Mouse (Mus musculus): Measurements from ENCODE around the gene Ccdc125.

Ccdc125 gene

DNA sequence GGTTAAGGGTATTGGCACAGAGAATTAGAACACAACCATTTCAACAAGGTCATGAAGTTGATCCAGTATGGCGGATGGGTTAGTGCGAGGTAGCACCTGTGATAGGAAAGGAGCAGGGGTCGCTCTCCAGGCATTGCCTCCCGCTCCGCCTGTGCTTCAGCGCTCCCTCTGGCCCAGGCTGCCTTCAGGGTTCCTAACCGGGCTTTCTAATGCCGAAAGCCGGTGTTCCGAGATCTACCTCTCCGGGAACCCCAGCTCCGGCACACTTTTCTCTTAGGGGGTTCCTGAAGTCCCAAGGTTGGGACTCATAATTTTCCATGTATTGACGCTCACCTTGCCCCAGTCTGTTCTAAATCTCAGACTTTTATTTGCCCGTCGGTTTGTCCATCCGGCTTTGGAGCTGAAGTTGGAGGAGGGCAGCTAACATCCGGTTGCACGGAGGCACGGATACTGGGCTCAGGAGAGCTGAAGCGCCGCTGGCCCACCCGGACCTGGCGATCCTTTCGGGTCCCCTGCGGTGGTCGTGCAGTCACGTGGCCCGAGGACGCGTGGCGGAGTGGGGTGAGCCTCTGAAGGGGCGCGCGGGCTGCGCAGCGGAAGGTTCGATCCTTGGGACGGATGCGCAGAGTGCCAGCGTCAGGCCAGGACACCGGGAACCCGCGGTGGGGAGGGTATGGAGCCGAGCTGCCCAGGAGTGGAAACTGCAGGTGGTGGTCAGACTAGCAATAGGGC, at the start of gene Ccdc125:
TSS of gene Ccdc125 (plus strand) at position 427 of the 732 bp plus-strand sequence.
- DNase-seq, result peak; percentile 9 to 24

- DNase-seq, result no peak
Observed at GRCm38 (mm10) chr13:100622241-100622640, 47.3 kb upstream of the Ccdc125 start.

DNA sequence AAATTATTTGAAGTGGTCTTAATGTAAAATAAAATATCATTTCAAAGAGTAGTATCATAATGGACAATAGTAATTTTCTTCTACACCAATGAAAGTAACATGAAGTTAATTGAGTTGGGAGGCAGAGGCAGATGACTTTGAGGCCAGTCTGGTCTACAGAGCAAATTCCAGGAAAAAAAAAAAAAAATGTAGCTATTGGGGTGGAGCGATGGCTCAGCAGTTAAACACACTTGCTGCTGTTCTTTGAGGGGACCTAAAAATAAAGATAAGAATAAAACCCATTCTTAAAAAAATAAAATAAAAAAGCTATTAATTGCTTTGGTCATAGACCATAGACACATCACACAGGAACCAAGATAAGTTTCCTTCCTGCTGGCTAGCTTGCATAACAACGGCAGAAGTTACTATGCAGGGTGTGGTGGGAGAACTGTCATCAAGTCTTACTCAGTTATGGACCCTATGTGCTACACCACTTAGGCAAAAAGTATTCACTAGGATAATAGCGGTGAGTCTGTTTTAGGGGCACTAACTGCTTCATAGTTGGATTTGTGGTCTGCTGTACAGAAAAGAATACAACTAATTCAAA, 35.3 kb upstream of the Ccdc125 start:
- no peak for DNase-seq

DNA sequence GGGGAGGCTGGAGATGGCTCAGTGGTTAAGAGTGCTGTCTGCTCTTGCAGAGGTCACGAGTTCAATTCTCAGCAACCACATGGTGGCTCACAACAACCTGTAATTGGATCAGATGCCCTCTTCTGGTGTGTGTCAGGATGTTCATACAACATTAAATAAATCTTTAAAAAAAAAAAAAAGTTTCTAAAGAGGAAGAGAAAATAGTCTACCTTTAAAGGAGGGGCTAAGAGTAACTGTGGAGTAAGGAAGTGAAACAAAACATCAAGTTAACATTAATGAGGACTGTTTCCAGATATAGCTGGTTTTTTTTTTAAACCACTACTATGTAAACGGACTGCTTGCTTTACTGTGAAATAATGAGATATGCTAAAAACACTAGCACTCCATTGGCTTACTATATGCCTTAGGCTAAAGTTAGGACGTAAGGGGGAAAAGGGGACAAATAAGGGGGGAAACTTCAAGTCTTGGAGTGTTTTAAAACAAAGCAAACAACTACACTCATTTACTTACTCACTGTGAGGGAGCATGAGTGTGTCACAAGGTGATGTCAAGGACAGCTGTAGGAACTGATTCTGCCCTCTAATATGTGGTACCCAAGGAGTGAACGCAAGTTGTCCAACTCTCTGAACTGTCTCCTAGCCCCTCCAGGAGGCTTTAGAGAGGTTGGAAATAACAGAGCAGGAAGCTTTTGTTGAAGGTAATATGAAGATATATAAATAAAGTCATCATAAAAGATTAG, 26.9 kb upstream of the Ccdc125 start:
- no peak for DNase-seq

- DNase-seq, result no peak
Observed at GRCm38 (mm10) chr13:100648223-100648622, 21.3 kb upstream of the Ccdc125 start.

GRCm38 (mm10) chr13:100650550-100651438, 18.7 kb upstream of the Ccdc125 start, which contains the start of the genes Ak6 and Rad17:
Gene Ak6 (plus strand): TSS chr13:100650979.
Gene Rad17 (minus strand): TSS chr13:100651051.
- DNase-seq, result peak; percentile 86 to 87

GRCm38 (mm10) chr13:100651439-100652186, 17.9 kb upstream of the Ccdc125 start, which contains the start of gene Taf9:
Gene Taf9 (plus strand): TSS chr13:100651579.
- DNase-seq, result no peak

- DNase-seq, result no peak
Observed at GRCm38 (mm10) chr13:100658091-100658490, 11.4 kb upstream of the Ccdc125 start.

GRCm38 (mm10) chr13:100659864-100660456, 9.6 kb upstream of the Ccdc125 start:
- DNase-seq, result no peak

DNA sequence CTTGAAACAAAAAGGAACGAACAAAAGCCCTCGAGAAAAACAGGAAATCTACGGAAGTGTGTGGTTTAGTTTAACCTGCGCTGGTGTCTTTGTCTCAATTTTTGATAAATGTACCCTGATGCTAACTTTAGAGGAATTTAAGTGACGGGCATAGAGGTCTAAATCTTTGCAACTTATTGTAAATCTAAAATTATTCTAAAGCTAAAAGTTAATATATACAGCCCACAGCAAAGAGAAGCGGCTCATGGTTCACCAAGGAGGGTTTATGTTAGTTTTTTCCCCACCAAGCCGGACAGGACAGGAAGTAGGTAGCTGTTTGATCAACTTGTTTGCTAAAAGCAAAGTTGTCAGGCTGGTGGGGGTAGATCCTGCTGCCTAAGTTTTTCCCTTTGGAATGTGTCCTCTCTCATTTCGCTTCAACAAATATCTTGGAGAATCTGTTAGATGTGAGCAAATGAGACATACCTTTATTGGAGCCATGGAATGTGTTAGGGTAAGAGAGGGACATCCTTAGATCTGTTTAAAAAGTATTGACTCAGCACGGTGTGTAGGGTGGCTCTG, 744 bp downstream of the Ccdc125 start:
- DNase-seq, result no peak

DNA sequence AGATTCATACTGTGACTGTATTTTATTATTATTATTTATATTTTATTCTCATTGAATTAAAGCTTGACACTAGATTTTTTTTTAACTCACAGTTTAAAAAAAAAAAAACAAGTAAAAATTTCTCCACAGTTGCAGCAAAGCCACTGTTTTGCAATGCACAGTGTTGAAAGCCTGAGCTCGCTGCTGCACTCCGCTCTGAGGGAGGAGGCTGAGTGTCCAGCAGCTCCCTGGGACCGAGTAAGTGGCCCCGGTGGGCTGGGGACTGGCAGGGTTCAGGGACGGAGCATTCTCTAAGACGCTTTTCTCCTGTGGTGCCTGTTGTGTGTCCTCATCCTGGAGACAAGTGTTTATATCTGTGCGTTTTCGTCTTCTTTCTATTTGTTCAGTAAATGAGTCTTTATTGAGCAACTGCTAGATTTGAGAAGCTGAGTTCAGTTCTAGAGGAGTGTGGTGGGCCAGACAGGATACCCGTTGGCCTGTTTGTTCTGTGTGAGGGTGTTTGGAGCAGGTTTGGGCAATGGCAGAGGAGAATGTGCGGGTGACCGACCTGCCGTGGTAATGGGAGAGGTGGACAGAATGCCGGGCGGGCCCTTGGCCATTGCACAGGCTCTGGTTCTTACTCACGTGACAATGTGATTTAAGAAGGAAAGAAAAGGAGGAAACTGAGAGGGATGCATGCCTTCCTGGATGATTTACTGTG, 6.6 kb downstream of the Ccdc125 start:
- no peak for DNase-seq

GRCm38 (mm10) chr13:100681615-100682014, 12.1 kb downstream of the Ccdc125 start:
- no peak for DNase-seq

- DNase-seq, result no peak
Observed at GRCm38 (mm10) chr13:100682837-100683236, 13.3 kb downstream of the Ccdc125 start.

- no peak for DNase-seq
Observed at GRCm38 (mm10) chr13:100684355-100684754, 14.8 kb downstream of the Ccdc125 start.

- DNase-seq, result no peak
Observed at GRCm38 (mm10) chr13:100687513-100687912, 18.0 kb downstream of the Ccdc125 start.

DNA sequence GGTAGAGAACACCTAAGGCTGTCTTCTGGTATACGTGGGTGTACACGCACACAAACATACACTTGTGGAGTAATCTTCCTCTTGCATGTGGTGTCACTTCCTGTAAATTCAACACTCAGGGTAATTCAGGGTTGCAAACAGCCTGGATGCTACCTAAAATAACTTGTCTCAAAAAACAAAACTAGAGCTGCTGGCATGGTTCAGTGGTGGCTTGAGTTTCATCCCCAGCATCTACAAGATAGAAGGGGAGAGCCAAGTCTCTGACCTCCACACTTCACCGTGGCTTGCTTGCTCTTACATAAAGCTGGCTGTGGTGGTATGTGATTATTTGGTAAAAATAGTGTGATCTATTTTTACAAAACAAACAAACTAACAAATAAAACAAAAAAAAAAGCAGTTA, 28.0 kb downstream of the Ccdc125 start:
- no peak for DNase-seq

DNA sequence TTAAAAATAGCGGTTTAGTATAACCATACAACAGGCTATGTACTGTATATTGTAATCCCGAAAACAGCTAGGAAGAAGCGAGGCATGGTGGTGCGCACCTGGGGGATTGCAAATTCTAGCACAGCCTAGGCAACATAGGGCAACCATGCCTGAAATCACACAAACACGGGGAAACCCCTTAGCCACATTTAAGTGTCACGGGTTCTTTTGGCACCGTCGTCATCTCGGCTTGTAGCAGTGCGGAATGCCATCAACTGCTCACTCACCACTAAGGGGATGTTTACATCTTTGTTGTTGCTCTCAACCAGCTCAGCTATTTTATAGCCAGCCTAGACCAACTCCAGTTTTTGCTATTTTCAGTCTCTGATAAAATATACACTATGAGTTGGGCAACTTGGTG, 29.3 kb downstream of the Ccdc125 start:
- DNase-seq, result no peak

DNA sequence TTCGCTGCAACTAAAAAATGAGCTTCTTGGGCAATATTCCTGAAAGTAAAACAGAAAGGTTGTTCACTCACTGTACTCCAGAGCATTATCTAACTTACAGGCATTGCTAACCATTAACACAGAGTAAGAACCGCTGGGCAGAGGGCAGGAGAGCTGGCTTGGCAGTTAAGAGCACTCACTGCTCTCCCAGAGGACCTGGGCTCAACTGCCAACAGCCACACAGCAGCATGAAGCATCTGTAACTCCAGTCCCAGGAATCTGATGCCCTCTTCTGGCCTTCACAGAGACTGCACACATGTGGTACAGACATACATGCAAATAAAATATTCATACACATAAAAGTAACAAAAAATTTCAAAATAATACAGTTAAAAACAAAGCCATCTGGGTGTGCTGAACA, 34.0 kb downstream of the Ccdc125 start:
- DNase-seq, result no peak

GRCm38 (mm10) chr13:100706206-100706605, 36.7 kb downstream of the Ccdc125 start:
- DNase-seq, result no peak

GRCm38 (mm10) chr13:100715467-100715866, 46.0 kb downstream of the Ccdc125 start:
- DNase-seq, result no peak

All from thymus, adult 18-20 months (tissue).